Mouse (Mus musculus): ENCODE results near the gene F12.

F12 gene

DNA sequence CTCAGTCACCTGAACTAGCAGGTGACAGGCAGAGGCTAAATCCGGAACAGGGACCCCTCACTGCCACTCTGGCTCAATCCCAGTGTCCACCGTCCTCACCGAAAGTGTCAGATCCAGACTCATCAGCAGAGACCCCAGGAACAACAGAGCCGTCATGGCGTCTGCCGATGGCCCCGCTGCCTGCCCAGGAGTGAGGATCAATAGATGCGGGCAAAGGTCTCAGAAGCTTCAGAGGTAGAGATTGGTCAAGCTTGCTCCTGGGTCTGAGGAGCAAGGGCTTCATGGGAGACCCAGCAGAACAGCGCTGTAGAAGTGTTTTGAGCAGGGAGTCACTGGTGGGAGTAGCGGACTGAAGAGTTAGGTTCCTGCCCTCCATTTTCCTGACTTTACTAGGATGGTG lies at the start of gene F12:
F12 (minus strand) TSS at position 181 of the 400 bp plus-strand sequence.
- ATAC-seq (ENCODE audit: insufficient number of reproducible peaks, low FRiP score, low TSS enrichment): no peak

DNA sequence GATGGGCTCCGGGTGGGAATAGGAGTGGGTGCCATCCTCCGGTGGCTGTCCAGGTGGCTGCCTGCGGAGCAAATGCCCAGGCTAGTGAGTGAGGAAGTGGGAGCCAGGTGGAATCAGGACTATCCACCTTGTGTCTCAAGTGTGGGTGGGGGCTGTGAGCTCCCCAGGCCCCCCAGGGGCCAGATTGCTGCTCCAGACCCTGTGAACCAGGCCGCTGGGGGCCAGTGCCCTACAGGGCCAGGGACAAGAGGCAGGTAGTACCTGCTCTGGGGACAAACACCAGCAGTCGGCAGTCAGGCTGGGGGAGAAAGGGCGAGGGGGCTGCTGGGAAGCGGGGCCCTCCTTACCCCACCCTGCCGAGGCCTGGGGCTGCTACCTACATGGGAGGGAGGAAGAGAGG lies 49.7 kb upstream of the F12 start:
- ATAC-seq (ENCODE audit: insufficient number of reproducible peaks, low FRiP score, low TSS enrichment): no peak

DNA sequence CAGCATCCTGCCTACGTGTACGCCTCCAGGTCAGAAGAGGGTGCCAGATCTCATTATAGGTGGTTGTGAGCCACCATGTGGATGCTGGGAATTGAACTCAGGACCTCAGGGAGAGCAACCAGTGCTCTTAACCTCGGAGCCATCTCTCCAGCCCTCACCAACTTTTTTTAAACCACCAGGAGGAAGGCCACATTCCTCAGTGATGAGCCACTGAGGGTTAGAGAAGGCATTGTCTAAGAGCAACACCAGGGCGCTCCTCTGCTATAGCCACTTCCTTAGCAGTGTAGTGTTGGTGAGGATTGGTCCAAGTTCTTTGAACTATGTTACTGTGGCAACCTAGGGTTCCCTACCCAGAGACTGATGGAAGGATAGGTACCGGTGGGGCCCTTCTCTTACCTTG lies 49.2 kb upstream of the F12 start:
- ATAC-seq (ENCODE audit: insufficient number of reproducible peaks, low FRiP score, low TSS enrichment): no peak

DNA sequence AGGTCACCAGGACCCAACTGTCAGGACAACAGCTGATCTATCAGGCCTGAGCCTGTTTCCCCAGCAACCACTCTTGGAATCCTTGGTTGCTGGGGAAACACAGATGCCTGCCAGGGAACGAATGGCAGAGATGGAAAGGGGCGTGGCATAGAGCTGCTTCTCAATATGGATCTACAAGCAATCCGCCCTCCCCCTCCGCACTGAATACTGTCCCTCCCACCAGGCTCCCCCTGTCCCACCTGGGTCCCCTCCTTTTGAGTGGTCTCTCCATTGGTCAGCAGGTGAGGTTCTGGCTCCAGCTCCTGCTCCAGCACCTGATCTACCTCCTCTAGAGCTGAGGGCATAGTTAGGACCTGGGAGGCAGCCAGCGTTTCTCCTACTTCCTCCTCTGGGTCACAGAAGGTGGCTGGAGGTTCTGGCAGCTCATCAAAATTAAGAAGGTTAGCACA lies 48.1 kb upstream of the F12 start:
- no peak for ATAC-seq (ENCODE audit: insufficient number of reproducible peaks, low FRiP score, low TSS enrichment)

DNA sequence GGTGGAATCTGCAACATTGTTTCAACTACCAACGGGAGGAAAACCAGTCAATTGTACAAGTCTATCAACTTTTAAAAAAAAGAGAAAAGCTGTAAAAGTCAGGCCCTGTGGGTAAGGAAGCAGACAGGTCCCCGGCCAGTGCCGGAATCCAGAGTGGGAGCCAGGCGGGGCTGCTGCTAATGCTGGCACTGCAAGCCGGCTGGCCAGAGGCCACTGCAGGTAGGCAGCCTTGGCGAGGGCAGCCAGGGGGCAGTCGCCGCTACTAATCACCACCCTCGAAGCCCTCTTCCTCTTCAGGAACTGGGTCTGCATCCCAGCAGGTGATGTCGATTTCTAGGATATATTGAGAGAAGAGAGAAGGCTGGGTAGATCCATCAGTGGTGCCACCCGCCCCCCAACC lies 47.4 kb upstream of the F12 start:
- ATAC-seq (ENCODE audit: insufficient number of reproducible peaks, low FRiP score, low TSS enrichment): no peak

DNA sequence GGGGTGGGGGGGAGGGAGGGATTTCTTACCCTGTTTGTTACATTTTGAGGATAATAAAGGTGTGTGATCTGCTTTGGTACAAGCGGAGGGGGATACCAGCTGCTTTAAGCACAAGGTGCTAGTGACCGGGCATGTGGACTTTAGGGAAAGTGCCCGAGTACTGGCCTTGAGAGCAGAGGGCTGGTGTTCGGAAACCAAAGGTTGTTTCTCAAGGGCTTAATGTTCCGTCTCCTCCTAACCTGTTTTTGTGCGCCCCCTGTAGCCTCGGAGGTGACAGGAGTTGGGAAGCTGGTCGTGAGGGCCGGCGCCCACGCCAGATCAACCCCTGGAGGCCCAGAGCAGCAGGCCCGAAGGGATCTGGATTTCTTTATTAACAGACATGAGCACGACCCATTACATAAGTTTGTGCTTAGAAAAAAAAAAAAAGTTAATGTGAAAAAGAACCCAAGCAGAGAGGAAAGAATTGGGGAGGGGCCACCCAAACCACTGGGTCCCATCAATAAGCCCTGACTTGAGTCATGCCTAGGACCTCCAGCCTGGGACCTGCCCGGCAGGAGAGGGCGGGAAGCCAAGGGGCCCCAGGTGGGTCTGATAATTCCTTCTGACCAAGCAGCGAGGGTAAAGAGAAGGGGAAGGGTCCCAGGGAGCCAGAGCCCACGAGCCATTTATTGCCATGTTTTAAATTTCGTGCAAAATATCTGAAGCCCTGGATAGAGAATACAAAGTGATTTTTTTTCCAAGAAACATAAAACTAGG lies 46.7 kb upstream of the F12 start:
- ATAC-seq (ENCODE audit: insufficient number of reproducible peaks, low FRiP score, low TSS enrichment): no peak

DNA sequence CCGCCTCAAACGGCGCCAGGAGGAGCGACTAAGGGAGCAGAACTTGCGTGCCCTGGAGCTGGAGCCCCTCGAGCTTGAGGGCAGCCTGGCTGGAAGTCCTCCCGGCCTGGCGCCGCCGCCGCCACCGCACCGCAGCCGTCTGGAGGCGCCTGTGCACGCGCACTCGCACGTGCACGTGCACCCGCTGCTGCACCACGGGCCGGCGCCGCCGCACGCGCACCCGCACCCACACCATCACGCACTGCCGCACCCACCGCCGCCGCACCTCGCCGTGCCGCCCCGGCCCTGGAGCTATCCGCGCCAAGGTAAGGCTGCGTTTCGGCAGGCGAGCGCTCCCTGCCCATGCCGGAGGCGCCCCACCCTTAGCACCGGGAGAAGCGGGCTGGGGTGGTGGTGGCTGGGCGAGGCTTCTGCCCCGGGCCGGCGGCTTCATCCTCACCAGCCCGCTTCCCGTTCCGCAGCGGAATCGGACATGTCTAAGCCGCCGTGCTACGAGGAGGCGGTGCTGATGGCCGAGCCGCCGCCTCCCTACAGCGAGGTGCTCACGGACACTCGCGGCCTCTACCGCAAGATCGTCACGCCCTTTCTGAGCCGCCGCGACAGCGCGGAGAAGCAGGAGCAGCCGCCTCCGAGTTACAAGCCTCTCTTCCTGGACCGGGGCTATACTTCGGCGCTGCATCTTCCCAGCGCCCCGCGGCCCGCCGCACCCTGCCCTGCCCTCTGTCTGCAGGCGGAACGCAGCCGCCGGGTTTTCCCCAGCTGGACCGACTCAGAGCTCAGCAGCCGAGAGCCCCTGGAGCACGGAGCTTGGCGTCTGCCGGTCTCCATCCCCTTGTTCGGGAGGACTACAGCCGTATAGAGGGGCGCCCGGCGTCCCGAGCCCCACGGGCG lies 45.8 kb upstream of the F12 start:
- ATAC-seq (ENCODE audit: insufficient number of reproducible peaks, low FRiP score, low TSS enrichment): peak; percentile 11; the same call in 1 of the 2 replicates

DNA sequence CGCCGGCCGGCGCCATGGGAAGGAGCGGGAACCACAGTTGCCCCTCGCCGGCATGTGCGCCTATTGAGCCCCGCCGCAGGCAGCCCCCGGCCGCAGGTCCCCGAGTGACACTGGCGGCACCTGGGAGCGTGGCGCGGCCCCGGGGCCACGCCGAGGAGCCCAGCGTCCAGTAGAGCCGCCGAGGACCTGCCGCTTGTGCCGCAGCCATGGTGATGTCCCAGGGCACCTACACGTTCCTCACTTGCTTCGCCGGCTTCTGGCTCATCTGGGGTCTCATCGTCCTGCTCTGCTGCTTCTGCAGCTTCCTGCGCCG lies 45.2 kb upstream of the F12 start:
- ATAC-seq (ENCODE audit: insufficient number of reproducible peaks, low FRiP score, low TSS enrichment): peak; percentile 4; the same call in 1 of the 2 replicates

DNA sequence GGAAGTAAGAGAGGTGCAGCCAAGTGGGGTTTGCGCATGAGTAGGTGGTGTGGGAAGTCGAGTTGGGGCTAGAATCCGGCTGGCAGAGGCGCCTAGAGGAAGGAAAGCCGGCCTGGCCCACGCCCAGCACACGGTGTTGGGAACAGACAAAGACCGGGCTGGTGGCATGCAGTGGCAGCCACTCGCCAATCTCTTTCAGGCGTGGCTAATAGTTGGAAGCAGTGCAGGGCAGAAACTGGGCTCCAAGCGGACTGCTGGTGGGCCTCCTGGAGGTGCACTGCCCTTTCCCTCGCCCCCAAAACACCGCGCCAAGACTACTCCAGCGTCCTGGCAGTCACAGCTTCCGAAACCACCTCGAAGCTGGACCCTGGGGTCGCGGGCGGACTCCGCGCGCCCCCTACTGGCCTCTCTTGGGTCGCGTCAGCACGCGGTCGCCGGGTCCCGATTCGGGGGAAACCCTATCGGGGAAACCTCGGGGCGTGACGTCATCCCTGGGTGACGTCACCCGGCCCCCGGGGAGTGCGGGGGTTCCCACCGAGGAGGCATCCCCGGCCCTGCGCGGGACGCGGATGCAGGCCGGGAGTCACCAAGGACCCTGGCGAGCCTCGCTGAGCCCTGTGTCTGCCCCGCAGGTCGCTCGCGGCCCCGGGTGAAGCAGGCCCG lies 44.7 kb upstream of the F12 start:
- peak; percentile 37 for ATAC-seq (ENCODE audit: insufficient number of reproducible peaks, low FRiP score, low TSS enrichment)

DNA sequence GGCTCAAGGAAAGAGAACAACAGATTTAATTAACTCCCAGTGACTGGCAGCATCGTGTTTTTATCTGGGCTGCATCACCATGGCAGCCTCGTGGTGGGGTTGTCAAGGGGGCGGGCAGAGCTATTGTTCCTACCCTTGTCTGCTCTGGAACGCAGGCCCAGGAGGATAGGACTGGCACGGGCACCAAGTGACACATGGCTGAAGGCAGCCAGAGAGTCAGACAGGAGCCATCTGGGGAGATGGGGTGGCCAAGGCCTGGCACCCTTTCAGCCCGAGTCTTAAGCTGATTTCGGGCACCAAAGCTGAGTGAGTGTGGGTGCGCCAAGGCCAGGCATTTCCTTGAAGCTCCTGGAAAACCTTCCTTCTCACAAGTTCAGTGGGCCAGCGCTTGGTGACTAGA lies 43.8 kb upstream of the F12 start:
- peak; percentile 58; the same call in 1 of the 2 replicates for ATAC-seq (ENCODE audit: insufficient number of reproducible peaks, low FRiP score, low TSS enrichment)

DNA sequence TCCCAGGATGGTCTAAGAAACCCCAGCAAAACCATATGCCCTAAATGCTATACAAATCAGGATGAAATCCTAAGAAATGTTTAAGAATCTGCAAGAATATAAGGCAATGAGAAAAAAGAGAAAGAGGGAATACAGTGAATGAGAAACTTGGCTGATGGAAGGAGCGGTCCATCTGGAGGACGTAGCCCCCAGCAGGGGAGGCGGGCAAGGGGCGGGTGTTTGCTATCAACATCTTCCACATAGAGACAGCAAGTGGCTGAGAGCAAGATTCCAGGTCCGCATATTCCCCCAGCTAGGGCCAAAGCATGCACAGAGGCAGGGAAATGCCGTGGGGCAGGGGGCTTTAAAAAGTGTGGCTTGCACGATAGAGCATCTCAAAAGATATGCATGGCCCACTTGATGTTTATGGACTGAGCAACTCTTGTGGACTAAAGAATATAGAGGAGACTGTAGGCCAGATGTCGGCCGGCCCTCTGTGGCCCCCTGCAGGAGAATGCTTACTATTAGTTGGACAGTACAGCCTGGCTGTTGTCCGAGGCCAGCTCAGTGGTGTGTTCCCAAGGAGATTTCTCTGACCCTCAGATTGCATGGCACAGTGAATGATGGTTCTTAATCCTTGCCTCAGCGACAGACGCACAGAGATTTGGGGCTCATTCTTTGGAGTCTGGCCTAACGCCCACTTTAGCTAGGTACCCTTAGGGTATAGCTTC lies 42.4 kb upstream of the F12 start:
- ATAC-seq (ENCODE audit: insufficient number of reproducible peaks, low FRiP score, low TSS enrichment): no peak

DNA sequence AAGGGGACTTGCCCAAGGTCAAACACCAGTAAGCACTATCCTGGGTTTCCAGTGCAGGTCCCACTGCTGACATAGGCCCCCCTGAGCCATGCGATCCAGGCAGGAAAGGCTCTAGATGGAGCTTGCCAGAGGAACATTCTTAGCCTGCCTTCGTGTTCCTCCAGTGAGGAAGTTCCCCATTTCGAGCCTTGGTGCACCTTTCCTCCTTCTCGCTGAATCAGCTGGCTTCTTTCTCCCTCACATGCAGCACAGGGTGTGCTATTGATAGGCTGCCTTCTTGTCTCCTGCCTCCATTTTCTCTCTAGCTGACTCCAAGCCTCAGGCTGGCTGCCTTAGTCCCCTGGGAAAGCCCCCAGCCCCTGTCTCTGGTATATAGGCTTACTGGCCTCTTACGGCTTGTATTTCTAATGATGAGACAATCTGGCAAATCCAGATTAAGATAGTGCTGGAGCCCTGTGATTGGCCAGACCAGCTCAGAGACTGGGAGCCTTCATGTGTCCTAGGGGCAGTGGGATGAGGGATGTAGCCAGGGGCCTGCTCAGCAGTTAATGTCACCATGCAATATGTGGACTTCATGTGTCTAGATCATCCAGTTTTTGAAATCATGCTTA lies 39.3 kb upstream of the F12 start:
- no peak for ATAC-seq (ENCODE audit: insufficient number of reproducible peaks, low FRiP score, low TSS enrichment)

DNA sequence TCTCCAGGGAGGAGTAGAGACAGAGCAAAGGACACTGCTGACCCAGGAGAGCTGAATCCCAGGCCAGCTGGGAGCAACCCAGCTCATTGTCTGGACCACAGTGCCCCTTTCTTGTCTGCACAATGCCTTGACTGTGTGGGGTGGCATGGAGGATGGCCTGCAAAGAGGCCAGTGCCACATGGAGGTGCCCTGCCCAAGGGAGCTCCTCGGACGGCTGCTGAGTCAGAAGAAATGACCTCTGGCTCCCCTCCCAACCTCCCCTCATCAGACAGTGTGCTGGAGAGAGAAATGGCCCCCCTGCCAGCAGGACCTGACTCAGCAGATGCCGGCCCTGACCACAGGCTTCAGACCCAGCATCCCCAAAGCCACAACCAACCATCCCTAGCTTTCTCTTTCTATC lies 38.6 kb upstream of the F12 start:
- no peak for ATAC-seq (ENCODE audit: insufficient number of reproducible peaks, low FRiP score, low TSS enrichment)

DNA sequence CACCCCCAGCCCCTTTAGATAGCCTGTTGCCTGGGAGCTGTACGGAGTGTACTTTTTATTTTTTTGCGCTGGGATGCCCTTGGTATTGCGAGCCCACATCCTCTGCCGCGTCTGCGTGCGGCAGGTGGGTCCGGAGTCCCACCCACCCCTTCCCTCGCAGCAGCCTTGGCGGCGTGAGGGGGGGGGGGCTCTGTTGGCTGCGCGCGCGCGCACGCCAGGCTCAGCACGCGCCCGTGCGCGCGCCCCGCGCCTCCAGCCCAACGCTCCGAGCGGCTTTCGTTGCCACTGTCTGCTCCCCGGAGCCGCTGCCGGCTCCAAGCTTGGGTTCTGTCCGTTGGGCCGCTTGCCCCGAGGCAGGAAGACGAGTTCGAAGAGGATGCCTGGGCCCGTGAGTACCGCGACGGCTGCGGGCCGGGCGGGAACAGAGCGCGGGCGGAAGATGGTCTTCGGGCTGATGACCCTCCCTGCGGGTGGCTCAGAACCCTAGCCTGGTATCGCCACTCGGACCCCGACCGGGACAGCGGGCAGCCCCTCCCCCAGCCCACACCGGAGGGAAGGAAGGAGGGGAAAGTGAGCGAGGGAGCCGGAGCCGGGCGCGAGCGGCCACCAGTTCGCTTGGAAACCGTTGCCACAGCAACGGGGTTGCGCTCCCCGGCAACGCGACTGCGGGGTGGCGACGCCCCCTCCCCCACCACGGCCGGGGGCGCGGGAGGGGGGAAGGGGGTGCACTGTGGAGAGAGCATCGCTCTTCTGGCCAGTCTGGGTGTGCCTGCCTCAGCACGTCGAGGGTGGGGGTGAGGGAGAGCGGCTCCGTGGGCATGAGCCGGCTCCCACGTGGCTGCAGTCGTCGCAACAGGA lies 37.7 kb upstream of the F12 start, which contains the start of gene Prr7:
Prr7 (plus strand) TSS at position 241 of the 858 bp plus-strand sequence.
- ATAC-seq (ENCODE audit: insufficient number of reproducible peaks, low FRiP score, low TSS enrichment): peak; percentile 32; the same call in 1 of the 2 replicates

DNA sequence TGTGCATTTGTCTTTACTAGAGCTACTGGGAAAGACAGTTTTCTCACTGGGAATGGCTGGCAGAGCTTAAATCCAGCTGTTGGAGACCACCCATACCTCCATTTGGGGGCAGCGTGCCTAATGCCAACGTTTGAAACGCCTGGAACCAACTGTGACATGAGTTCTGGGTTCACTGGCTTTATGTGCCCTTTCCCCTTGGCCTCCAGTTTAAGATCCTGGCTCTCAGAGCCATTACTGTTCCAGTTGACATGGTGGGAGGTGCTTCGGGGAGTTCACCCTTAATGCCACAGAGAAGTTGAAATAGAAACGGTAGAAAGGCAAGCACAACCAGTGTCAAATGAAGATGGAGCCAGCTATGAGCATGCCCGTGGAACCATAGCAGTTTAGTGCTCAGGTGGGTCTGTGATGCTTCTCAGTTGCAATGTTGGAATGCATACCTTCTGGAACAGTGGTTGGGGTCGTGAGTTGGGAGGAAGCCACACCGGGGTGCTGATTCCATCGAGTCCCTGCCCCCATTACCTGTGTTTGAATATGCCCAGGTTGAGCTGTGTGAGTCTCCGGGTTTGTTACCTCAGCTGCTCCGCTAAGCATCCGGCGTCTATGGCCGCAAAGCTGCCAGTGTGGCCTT lies 36.9 kb upstream of the F12 start:
- no peak for ATAC-seq (ENCODE audit: insufficient number of reproducible peaks, low FRiP score, low TSS enrichment)

DNA sequence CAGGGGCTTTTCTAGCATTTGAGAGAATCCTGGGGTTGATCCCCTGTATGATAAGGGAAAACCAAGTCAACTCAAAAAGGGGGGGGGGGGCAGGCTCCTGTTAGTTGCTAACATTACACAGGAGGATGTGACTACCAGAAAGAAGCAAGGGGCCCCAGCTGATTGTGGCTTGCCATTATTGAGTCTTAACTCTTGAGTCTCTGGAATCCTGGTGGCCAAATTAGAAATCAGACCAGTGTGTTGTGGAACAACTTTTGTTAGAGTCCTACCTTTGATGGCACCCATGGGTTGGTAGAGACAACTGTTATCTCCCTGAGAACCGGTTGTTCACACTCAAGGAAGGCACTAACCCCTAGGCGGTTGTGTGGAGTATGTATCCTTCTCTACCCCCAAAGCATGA lies 36.4 kb upstream of the F12 start:
- no peak for ATAC-seq (ENCODE audit: insufficient number of reproducible peaks, low FRiP score, low TSS enrichment)

DNA sequence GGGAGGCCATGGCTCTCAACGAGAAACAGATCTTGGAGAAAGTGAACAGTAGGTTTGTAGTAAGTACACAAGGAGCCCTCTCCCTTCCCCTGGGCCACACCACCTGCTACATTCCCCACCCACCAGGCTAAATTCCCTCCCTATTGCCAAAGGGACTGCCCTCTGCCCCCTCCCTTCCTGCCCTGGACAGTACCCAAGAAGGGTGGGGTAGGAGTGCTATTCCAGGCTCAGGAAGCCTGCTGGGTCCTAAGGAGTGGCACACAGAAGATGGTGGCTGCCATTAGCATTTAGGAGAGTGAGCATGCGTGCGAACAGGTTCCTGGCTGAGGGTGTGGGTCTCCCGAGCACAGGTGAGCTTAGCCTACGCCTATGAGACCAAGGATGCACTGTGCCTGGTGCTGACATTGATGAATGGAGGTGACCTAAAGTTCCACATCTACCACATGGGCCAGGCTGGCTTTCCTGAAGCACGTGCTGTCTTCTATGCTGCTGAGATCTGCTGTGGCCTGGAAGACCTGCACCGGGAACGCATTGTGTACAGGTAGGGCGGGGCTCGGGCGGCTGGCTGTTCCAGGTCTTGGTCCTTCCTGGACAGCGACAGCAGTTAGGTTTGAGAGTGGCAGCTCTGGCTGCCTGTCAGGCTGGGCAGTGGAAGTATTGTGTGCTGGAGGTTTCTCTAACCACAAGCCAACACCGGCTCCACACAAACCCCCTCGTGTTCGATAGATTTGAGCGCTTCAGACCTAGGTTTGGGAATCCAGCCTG lies 25.4 kb upstream of the F12 start:
- no peak for ATAC-seq (ENCODE audit: insufficient number of reproducible peaks, low FRiP score, low TSS enrichment)

DNA sequence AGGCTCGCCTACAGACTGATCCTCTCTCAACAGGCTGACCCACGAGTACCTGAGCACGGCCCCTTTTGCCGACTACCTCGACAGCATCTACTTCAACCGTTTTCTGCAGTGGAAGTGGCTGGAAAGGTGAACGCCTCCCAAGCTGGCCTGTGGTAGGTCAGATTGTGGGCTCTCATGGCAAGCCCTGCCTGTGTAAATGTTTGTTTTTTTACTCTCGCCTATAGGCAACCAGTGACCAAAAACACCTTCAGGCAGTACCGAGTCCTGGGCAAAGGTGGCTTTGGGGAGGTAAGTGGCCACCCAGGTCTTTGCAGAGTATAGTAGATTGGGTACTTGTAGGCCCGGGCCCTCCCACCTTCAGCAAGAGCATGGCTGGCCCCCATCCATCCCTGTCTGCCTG lies 24.7 kb upstream of the F12 start:
- ATAC-seq (ENCODE audit: insufficient number of reproducible peaks, low FRiP score, low TSS enrichment): no peak

Data from cerebellum, adult (tissue).